ENCODE assay signal across 8 mouse cellular contexts in genomic region chr1:193382841-193383462, GRCm38 (mm10). TPM values are rescaled to one million over a fixed set of nuclear protein-coding genes. Genes with fewer than 3 reads are reported as not detected.
DNase-seq lines count a peak whose midpoint lies in the region; ATAC-seq and TF ChIP-seq lines count a peak whose summit lies in the region.

No protein-coding gene starts in this region.

- peaks cover 24% of the 10 kb centered on the region for H3K27me3 ChIP-seq in embryonic facial prominence, embryonic 10.5 days (replicated peaks; ENCODE audit: low read depth, poor library complexity, severe bottlenecking)
- peaks cover 23% of the 10 kb centered on the region; the same call in 1 of the 2 replicates for H3K27me3 ChIP-seq in midbrain, embryonic 10.5 days (ENCODE audit: low read depth, poor library complexity, severe bottlenecking)
- H3K27me3 ChIP-seq in stomach, postnatal 0 days (ENCODE audit: control insufficient read depth, insufficient read depth, low read length) = no peaks in the 10 kb centered on the region

- peak; percentile 82 for TF ChIP-seq CTCF in stomach, postnatal 0 days (IDR thresholded peaks at IDR 0.05; ENCODE audit: low read depth)

- peak overlapping the region; percentile 86 for H3K27ac ChIP-seq in embryonic facial prominence, embryonic 10.5 days (replicated peaks)
- peak overlapping the region; percentile 75 for H3K27ac ChIP-seq in midbrain, embryonic 10.5 days (replicated peaks)
- H3K27ac ChIP-seq in stomach, postnatal 0 days (replicated peaks) = no peak overlapping the region

- H3K4me3 ChIP-seq in embryonic facial prominence, embryonic 10.5 days = peak overlapping the region; percentile 57
- peak overlapping the region; percentile 54 for H3K4me3 ChIP-seq in midbrain, embryonic 10.5 days
- peak overlapping the region; percentile 27 for H3K4me3 ChIP-seq in stomach, postnatal 0 days (ENCODE audit: low read depth, low read length)

- no peaks in the 10 kb centered on the region for H3K9me3 ChIP-seq in embryonic facial prominence, embryonic 10.5 days
- no peaks in the 10 kb centered on the region for H3K9me3 ChIP-seq in midbrain, embryonic 10.5 days (replicated peaks)
- H3K9me3 ChIP-seq in stomach, postnatal 0 days (ENCODE audit: control insufficient read depth, low read length) = no peaks in the 10 kb centered on the region

- peak; percentile 24 for DNase-seq in gastrocnemius, adult 18-20 months (ENCODE audit: low spot score)
- no peak for DNase-seq in gastrocnemius, adult 8-10 months (ENCODE audit: low spot score in 2 of 2)
- DNase-seq in T-cell, adult 2 months (ENCODE audit: low spot score) = peak; percentile 15
- peak; percentile 80 for DNase-seq in embryonic facial prominence, embryonic 10.5 days (ENCODE audit: low spot score)
- peak; percentile 61 for DNase-seq in heart, postnatal 4 days
- peak; percentile 50 for DNase-seq in left cerebral cortex, postnatal 4 days
- DNase-seq in midbrain, embryonic 10.5 days (ENCODE audit: low spot score) = peak; percentile 76
- DNase-seq in stomach, postnatal 0 days (ENCODE audit: low spot score) = peak; percentile 64

- TF ChIP-seq EP300 in stomach, postnatal 0 days (optimal IDR thresholded peaks at IDR 0.05) = no peak

- H3K36me3 ChIP-seq in embryonic facial prominence, embryonic 10.5 days (replicated peaks) = no peaks in the 10 kb centered on the region
- H3K36me3 ChIP-seq in midbrain, embryonic 10.5 days = no peaks in the 10 kb centered on the region
- H3K36me3 ChIP-seq in stomach, postnatal 0 days (ENCODE audit: control insufficient read depth, insufficient read depth, low read length) = no peaks in the 10 kb centered on the region

- 7% methylated on average over 8 of the region's 8 CpGs for WGBS in embryonic facial prominence, embryonic 10.5 days
- WGBS in midbrain, embryonic 10.5 days = 8% methylated on average over 8 of the region's 8 CpGs
- 5% methylated on average over 8 of the region's 8 CpGs for WGBS in stomach, postnatal 0 days

- intact Hi-C loops in left cerebral cortex, postnatal 4 days (cut with DNase I) = loop anchor here (10.0 kb wide), 2 partner anchors 1232 to 1582 kb away; partner anchors contain the start of gene Plxna2

- peaks cover 34% of the 10 kb centered on the region for H3K4me1 ChIP-seq in embryonic facial prominence, embryonic 10.5 days
- peaks cover 29% of the 10 kb centered on the region for H3K4me1 ChIP-seq in midbrain, embryonic 10.5 days
- peaks cover 7% of the 10 kb centered on the region; the same call in 1 of the 2 replicates for H3K4me1 ChIP-seq in stomach, postnatal 0 days (replicated peaks; ENCODE audit: control insufficient read depth, insufficient read depth)

- peak overlapping the region; percentile 51 for H3K4me2 ChIP-seq in stomach, postnatal 0 days (replicated peaks; ENCODE audit: low read depth)

- peak overlapping the region; percentile 18; the same call in 1 of the 2 replicates for H3K9ac ChIP-seq in stomach, postnatal 0 days (ENCODE audit: low read length)

- 0 out of 2 replicates have a peak, but pooled peaks have one; percentile 45 for ATAC-seq in stomach, postnatal 0 days (ENCODE audit: low FRiP score, low TSS enrichment)

RNA-seq across cellular contexts. Expression of gene Camk1g, which starts 12.9 kb away (rescaled TPM):
- total RNA-seq in gastrocnemius, adult 18-20 months (2021) = under 1 TPM in 1 of 2 experiments, not detected in 1; 0.40 TPM
- under 1 TPM in 2 of 4 experiments, not detected in 2; 0.19 to 0.27 TPM for total RNA-seq in gastrocnemius, adult 8-10 months (2022)
- 15.6 and 17.5 TPM in 2 replicates for polyA plus RNA-seq in embryonic facial prominence, embryonic 10.5 days (2016; fragmentation: Nextera tagmentation; extraction: Ambion mirVana)
- 1 to 10 TPM; 3.9 to 4.1 TPM for total RNA-seq in heart, postnatal 4 days (2021)
- total RNA-seq in left cerebral cortex, postnatal 4 days (2021) = 10 to 100 TPM; 36.4 to 39.0 TPM
- polyA plus RNA-seq in midbrain, embryonic 10.5 days (2016; fragmentation: Nextera tagmentation; extraction: Ambion mirVana) = 12.8 and 18.4 TPM in 2 replicates
- polyA plus RNA-seq in stomach, postnatal 0 days (2015; fragmentation: Nextera tagmentation; extraction: Ambion mirVana) = 1.5 and 1.6 TPM in 2 replicates

Comparison
In these comparisons a context has a peak if more than half of its experiments do, and no peak if none do; other contexts are left out.
1. DNase-seq: peak in gastrocnemius, adult 18-20 months (single experiment), T-cell, adult 2 months (single experiment), embryonic facial prominence, embryonic 10.5 days (single experiment), heart, postnatal 4 days (single experiment), left cerebral cortex, postnatal 4 days (single experiment), midbrain, embryonic 10.5 days (single experiment) and stomach, postnatal 0 days (single experiment); none in gastrocnemius, adult 8-10 months (0 of 2).
2. RNA of gene Camk1g, which starts 12.9 kb away (total RNA-seq): 36.4 to 39.0 TPM in left cerebral cortex, postnatal 4 days; 3.9 to 4.1 TPM in heart, postnatal 4 days, 0.40 TPM in gastrocnemius, adult 18-20 months and 0.19 to 0.27 TPM in gastrocnemius, adult 8-10 months; every median in the first group is over 4 times any median in the second.
3. Peak in every context shown above with its lines, with median percentiles within 50 percentile points of each other: H3K4me3 ChIP-seq.